Mouse (Mus musculus) CD8-positive naive resting alpha-beta T cell, adult 57 days (primary cell): ENCODE data around the gene Pole4. TPM values are rescaled to one million over a fixed set of nuclear protein-coding genes. Genes with fewer than 3 reads are reported as not detected.

Source experiments
- total RNA-seq: library from RNA; stranded (reverse); gene quantifications from one replicate; pipeline ENCODE4 v1.2.4, GENCODE M21; 2023

The Pole4 gene
- 81.8 TPM for total RNA-seq

DNA sequence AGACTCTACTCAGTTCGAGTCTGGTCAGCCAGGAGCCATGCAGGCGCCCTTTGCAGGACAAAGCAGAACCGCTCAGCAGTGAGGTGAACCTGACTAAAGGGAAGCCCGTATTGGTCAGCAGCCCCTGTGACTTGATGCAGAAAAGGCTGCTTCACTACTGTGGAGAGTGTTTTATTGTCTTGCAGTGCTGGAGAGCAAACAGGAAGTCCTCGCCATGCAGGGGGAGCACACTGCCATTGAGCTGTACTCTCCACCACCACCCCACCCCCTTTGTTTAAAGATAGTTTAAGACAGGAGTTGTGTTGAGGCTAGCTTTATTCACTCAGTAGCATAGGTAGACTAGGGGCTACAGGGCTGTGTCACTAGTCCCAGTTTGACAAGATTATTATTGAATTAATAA lies at the start of gene Pole4:
TSS of gene Pole4 (minus strand) at position 145 of the 400 bp plus-strand sequence.

Other genes starting within 250 kb of the Pole4 start
- gene Hk2, start 69.1 kb upstream of the Pole4 start, total RNA-seq: 6.2 TPM
- gene Sema4f, start 234.4 kb upstream of the Pole4 start, total RNA-seq: 31.7 TPM
- not detected for gene M1ap, start 241.5 kb upstream of the Pole4 start, total RNA-seq